Mouse (Mus musculus) kidney, postnatal 36 days (tissue): ENCODE data around the gene Cbx7.

ENCODE experiments used
- DNase-seq, 2 experiments: peaks; one replicate each; pipeline ENCODE4 v3.0.0; 2021 to 2022; ENCODE audit warnings: mixed read lengths in 2 of 2

Gene Cbx7

DNA sequence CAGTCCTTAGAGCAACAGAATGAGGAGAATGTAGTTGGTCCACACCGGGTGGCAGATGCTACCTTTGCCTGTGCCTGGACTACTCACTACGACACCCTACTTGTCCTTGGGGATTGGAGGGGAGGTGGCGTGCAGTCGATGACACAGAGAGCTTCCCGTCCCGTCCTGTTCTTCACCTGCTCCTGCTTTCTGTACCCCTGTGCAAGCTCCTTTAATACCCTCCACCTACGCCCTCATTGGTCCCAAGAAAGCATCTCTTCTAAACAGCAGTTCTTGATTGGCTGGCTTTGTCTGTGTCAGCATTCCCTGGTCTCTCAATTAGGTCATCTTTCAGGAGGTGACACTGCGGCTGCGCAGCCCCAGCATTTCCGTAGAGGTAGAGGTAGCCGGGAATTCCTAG lies at the start of gene Cbx7:
Cbx7 (minus strand) TSS at position 180 of the 400 bp plus-strand sequence.
- no peak for DNase-seq

- no peak for DNase-seq
These were observed 49.6 kb upstream of the Cbx7 start for GRCm38 (mm10) chr15:80020516-80020915.

DNA sequence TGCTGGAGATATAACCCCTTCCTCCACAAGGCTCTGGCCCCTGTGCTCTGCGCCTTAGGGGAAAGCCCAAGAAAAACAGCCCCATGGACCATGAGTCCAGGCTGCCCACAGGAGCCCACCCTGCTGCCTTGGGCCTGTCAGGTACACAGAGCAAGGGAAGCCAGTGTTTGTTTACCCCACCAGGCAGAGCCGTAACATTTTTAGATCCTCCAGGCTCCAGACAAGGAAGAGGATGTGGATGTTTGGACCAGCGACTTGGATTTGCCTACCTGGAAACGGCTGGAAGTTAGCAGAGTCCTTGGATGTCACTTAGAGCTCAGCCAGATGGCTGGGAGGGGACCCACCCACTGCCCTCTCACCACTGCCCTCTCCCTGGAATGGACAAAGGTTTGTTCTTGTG lies 48.7 kb upstream of the Cbx7 start:
- DNase-seq: no peak

- DNase-seq: no peak
These were observed 48.3 kb upstream of the Cbx7 start for GRCm38 (mm10) chr15:80019220-80019619.

DNA sequence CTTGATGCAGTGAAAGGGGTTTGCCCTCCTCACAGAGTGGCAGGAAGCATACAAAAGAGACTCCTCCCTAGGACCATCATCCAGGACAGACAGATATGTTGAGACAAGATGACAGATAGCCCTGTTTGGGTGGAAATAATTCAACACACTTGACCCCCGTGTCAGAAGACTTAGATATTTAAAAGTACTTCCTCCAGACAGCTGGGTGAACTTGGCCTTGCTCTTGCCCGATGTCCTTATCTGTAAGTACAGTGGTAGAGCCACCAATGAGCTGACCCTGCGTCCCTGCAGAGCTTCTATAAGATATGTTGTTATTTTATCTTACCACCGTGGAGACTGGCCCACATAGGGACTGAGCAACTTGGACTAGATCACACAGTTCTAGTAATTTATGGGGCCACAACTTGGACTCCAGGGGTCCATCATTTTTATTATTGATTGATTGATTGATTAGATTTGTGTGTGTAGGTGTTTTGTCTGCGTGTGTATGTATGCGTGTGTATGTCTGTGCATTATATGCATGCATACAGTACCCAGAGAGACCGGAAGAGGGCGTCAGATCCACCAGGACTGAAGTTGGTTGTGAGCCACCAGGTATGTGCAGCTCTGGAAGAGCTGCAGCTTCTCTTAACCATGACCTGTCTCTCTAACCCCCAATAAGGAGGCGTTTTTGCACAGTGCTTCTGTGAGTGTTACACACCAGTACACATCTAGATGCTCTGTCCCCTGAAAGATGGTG lies 45.8 kb upstream of the Cbx7 start:
- no peak for DNase-seq

GRCm38 (mm10) chr15:80015211-80015952 lies 44.5 kb upstream of the Cbx7 start:
- DNase-seq: no peak

DNA sequence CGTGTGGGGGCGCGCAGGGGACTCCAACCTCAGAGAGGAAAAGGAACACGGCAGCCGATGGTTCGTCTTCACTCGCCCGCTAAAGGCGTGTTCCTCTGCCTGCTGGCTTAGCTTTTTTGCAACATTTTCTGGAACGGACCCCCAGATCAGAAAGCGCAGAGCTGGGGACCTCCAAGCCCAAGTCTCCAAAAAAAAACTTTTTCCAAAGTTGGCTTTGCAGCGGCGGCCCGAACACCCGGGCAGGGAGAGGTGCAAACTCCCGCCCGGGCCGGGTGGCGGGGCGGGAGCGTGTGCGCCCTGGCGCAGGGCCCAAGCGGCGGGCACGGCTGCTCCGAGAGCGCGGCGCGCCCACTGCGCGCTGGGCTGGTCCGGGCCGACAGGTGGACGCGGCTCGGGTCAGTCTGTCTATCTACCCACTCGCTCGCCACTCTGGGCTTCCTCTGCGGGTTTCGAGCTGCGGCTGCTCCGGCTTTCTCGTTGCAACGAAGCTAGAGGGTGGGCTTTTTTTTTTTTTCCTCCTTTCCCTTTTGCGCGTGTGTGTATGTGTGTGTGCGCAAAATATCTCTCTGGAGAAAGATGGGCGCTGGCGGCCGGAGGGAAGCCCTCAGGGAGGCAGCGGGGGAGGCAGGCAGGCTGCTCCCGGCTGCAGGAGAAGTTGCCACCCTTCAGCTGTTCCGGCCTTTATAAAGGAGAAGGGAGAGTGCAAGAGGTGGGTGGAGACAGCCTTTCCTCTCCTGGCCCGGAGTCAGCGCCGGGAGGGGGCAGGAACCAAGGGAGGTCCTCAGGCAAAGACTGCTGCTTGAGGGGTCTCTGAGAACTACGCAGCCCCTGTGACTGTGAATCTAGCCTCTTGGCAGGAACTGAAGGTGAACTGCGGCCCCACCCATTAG lies 43.6 kb upstream of the Cbx7 start, which contains the start of gene Pdgfb:
Pdgfb (minus strand) TSS at position 657 of the 890 bp plus-strand sequence.
- peak; percentile 85 to 90 for DNase-seq

- DNase-seq: no peak
These were observed 43.1 kb upstream of the Cbx7 start for GRCm38 (mm10) chr15:80014031-80014320.

GRCm38 (mm10) chr15:80013256-80014030 lies 42.5 kb upstream of the Cbx7 start:
- DNase-seq: peak; percentile 83 to 88

GRCm38 (mm10) chr15:80012527-80013201 lies 41.7 kb upstream of the Cbx7 start:
- DNase-seq: peak; percentile 94 to 96

DNA sequence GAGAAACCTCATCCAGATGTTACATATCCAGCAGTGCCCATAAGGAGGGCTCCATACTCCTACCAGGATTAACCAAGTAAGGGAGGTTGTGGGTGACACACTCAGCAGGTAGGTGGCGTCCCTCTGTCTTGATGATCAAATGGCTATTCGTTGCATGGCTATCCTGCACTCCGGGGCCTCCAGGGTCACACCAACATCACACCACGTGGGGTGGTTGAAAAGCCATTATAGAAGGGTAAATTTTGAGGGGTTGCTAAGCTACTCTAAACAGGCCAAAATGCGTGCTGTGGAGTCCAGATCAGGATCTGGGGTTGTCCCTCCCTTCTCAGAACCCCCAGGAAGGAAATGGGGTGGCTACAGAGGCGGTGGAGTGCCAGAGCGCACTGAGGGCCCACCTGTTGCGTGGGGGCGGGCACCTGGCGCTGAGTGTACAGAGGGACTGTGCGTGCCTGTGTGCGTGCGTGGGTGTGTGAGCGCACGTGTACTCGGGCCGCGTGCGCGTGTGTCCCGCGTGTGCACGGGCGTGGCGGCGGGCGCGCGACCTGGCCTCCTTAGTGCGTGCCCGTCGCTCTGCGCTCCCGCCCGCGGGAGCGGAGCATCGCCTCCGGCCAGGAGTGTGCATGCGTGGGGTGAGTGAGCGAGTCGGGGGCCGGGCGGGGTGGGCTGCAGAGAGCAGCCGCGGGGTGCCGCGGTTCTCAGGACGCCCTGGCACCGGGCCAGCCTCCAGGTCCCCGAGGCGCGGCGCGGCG lies 41.0 kb upstream of the Cbx7 start:
- DNase-seq: peak; percentile 53 to 63

- peak in 1 of 2 experiments; percentile 44 for DNase-seq
These were observed 40.3 kb upstream of the Cbx7 start for GRCm38 (mm10) chr15:80011194-80011593.

DNA sequence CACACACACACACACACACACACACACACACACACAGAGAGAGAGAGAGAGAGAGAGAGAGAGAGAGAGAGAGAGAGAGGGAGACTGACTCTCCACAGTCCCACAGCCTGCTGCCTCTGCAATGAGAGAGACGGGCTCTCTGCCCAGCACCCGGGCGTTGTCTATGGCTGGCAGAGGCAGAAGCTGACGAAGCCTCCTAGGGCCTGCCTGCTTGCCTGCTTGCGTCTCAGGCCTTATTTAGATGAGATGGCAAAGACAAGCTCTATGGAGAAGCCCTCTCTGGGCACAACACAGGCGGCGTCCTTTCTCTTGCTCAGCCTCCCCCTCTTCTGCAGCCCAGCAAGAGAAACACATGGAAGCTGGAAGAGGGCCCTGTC lies 39.3 kb upstream of the Cbx7 start:
- peak in 1 of 2 experiments; percentile 63 for DNase-seq

- DNase-seq: peak; percentile 55 to 71
These were observed 38.7 kb upstream of the Cbx7 start for GRCm38 (mm10) chr15:80009421-80010181.

DNA sequence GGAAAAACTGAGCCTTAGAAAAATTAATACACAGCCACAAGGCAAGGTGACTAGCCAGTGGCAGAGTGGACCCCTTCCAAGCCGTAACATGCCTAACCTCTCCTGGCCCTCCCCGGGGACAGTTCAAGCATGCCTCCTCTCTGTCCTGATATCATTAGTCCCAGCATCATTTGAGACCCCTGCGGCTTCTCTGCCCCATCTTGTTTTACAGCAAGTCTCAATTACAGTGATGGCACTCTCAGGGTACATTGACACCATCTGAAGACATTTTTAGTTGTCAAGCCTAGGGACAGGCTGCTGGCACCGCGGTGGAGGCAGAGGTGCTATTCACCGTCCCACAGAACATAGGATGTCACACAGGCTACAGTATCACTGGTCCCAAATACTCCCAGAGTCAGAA lies 37.5 kb upstream of the Cbx7 start:
- DNase-seq: no peak

GRCm38 (mm10) chr15:80006156-80006555 lies 35.2 kb upstream of the Cbx7 start:
- peak in 1 of 2 experiments; percentile 64 for DNase-seq

DNA sequence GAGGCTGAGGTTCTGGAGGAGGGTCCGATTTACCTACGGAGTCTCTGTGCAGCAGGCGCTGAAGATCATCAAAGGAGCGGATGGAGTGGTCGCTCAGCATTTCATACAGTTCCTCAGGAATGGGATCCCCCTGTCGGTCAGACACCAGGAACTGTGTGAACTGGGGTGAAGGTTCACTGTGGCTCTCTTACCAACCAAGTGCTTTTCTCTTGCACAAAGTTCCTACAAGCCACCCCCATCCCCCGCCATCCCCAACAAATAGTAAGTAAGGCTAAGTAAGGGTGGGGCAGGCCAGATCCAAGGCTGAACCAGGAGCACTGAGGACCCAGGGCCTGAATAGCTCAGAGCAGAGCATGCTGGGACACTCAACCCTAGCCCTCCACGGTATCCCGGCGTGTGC lies 34.5 kb upstream of the Cbx7 start:
- DNase-seq: peak in 1 of 2 experiments; percentile 63

GRCm38 (mm10) chr15:80004644-80005340 lies 33.9 kb upstream of the Cbx7 start:
- peak; percentile 82 to 83 for DNase-seq

DNA sequence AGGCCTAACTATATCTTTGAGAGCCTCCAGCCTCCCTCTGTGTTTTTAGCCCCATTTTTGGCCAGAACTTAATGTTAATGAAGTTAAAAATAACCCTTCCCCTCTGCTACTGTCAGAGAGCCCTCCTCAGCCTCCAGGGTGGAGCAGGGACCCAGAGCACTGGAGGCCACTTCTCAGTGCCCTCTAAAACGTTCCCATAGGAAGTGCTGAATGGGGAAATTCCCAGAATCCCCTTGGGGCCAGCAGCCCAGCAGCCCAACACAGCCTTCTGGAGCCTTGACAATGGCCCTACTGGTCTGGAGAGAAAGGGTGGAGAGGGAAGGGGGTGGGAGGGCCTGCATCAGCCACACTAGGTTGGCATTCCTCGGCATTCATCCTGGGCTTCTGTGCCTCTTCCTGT lies 32.7 kb upstream of the Cbx7 start:
- peak in 1 of 2 experiments; percentile 25 for DNase-seq

GRCm38 (mm10) chr15:80001601-80002000 lies 30.7 kb upstream of the Cbx7 start:
- no peak for DNase-seq
